Mouse (Mus musculus): ENCODE results near the gene Fubp3. TPM values are rescaled to one million over a fixed set of nuclear protein-coding genes. Genes with fewer than 3 reads are reported as not detected.

The Fubp3 gene
- polyA plus RNA-seq, 1 experiment from 2014 or later, result 86.0 TPM

DNA sequence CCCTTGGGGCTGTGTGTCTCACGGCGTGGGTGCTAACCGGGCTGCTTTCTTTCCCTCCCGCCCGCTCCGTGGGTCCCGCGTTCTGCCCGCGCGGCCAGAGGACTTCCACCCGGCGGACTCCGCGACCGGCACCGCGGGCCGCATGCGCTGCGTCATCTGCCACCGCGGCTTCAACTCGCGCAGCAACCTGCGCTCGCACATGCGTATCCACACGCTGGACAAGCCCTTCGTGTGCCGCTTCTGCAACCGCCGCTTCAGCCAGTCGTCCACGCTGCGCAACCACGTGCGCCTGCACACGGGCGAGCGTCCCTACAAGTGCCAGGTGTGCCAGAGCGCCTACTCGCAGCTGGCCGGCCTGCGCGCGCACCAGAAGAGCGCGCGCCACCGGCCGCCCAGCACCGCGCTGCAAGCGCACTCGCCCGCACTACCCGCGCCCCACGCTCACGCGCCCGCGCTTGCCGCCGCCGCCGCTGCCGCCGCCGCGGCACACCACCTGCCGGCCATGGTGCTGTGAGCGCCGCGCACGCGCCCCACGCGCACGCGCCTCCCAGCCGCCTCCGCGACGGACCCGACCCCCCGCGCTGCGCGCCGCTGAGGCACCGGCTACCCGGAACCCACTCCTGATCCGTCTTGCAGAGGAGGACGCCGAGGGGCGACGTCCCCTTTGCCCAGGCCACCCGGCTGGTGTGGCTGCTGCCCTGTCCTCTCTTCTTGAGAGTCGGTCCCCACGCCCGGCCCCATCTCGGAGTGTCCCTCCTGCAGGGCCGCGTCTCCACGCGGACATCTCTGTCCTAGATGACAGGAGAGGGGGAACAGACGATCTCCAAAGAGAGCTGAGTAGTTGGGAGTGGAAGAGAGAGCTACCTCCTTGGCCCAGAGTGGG, 81.8 kb downstream of the Fubp3 start:
- Histone ChIP-seq H3K9me3 (replicated peaks) (no peaks in the 10 kb centered on the region), H3K27me3 (peaks cover 97% of the 10 kb centered on the region), H3K27ac (no peak overlapping the region), H3K4me3 (peak overlapping the region; percentile 56), H3K9ac (peak overlapping the region; percentile 55), H3K4me2 (replicated peaks) (peak overlapping the region; percentile 96), H3K4me1 (peaks cover 11% of the 10 kb centered on the region), H3K36me3 (no peaks in the 10 kb centered on the region)
- 1% methylated on average over 77 of the region's 109 CpGs for WGBS
- peak; percentile 63 for ATAC-seq (ENCODE audit: low FRiP score)

DNA sequence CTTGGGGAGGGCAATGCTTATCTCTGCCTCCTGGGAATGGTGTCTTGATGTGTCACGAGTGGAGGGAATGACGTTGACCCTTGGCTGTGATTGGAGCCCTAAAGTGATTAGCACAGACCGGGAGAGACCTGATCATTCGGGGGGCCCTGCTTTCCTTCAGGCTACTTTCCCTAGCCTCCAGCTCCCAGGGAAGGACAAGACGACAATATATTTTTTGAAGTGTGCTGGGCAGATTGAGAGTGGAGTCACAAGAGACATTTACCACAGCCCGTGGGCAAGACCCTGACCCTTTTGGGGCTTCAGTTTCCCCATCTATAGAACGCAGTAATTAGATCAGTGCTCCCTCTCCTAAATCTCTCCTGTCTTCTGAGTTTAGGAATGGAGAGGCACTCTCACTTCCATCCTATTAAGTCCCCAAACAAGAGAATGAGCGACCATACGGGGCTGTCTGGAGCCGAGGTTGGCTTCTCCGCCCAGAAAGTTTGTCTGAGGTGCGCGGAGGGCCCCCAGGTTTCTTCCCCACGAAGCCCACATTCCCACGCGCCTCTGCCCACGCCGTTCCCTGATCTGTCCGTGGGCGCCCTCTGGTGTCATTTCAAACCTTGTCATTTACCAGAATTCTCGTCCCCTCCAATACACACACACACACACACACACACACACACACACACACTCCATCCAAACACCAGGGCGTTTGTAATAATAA, 82.6 kb downstream of the Fubp3 start:
- Histone ChIP-seq H3K27me3 (peaks cover 97% of the 10 kb centered on the region), H3K36me3 (no peaks in the 10 kb centered on the region), H3K4me3 (peak overlapping the region; percentile 56), H3K9me3 (replicated peaks) (no peaks in the 10 kb centered on the region), H3K27ac (no peak overlapping the region), H3K4me1 (peaks cover 11% of the 10 kb centered on the region), H3K9ac (peak overlapping the region; percentile 55; the same call in 1 of the 2 replicates), H3K4me2 (replicated peaks) (peak overlapping the region; percentile 96)
- 0 out of 2 replicates have a peak, but pooled peaks have one; percentile 8 for ATAC-seq (ENCODE audit: low FRiP score)
- 11% methylated on average over 22 of the region's 22 CpGs for WGBS

DNA sequence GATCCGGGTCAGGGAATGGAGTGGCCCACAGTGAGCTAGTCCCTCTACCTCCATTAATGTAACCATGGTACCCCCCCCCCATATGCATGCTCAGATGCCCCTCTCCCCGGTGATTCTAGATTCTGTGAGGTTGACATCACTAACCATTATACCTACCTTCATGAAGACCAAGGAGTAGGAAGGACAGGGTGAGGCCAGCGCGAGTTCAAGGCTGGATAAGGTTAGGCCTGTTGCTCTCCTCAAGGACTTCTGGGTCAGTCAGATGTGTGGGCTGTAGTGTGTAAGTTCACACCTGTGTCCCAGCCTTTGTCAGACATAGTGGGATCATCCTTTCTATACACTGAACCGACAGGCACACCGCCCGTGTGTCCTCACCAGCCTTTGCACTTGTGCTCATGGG, 83.9 kb downstream of the Fubp3 start:
- no peak for ATAC-seq (ENCODE audit: low FRiP score)
- Histone ChIP-seq H3K4me3 (no peak overlapping the region), H3K4me1 (peaks cover 11% of the 10 kb centered on the region), H3K9me3 (replicated peaks) (no peaks in the 10 kb centered on the region), H3K9ac (no peak overlapping the region), H3K36me3 (no peaks in the 10 kb centered on the region), H3K27me3 (peaks cover 93% of the 10 kb centered on the region), H3K4me2 (replicated peaks) (no peak overlapping the region), H3K27ac (no peak overlapping the region)
- WGBS, result 88% methylated on average over 7 of the region's 7 CpGs

DNA sequence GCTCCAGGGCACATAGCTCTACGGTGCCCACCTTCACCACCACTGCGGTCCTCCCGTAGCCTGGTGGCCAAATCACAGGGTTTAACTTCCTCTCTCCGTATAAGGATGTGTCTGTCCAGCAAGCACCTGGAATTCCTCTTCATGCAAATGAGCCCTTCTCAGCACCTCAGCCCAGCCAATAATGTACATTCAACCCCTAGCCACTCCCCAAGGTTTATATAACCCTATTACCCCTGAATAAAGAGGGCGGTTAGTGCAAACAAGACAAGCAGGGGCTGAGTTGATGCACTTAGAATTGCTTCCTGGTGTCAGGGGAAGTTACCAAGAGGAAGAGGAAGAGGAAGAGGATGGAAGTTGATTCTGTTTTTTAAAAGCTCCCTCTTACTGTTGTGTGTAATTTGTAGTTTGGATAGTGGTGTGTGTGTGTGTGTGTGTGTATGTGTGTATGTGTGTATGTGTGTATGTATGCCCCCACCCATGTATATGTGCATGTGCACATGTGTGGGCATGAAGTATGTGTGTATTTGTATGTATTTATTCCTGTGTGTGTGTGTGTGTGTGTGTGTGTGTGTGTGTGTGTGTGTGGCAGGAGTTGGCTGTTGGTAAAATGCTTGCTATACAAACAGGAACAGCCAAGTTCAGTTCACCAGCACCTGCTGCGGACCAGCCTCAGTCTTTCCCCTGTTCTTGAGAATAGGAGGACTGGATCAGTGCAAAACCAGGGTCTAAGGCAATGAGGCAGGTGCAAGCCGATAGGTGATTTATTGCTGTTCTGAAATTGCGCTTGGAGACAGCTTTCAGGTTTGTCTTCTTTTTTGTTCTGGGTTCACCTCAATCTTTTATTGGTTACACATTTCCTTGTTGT, 90.7 kb downstream of the Fubp3 start:
- H3K4me2 ChIP-seq (replicated peaks), result no peak overlapping the region
- H3K36me3 ChIP-seq, result no peaks in the 10 kb centered on the region
- no peaks in the 10 kb centered on the region for H3K9me3 ChIP-seq (replicated peaks)
- no peaks in the 10 kb centered on the region for H3K4me1 ChIP-seq
- H3K27ac ChIP-seq, result no peak overlapping the region
- no peak overlapping the region for H3K9ac ChIP-seq
- ATAC-seq (ENCODE audit: low FRiP score), result no peak
- H3K27me3 ChIP-seq, result peaks cover 81% of the 10 kb centered on the region
- 75% methylated on average over 8 of the region's 8 CpGs for WGBS
- no peak overlapping the region for H3K4me3 ChIP-seq

DNA sequence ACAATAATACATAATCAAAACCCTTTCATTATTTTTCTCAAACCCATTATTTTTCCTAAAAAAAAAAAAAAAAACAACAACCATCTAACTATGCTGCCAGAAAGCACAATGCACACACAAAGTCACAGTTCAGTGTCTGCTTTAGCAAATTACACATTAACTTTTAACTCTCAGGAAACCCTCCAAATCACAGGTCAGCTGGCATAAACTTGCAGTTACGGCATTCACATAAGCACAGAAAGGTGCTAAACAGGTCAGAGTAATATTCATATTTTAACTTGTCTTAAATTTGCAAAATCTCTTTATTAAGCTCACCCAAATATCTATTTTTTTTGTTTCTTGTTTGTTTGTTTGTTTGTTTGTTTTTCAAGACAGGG, 91.3 kb downstream of the Fubp3 start:
- no peak overlapping the region for H3K4me3 ChIP-seq
- H3K9ac ChIP-seq, result no peak overlapping the region
- ATAC-seq (ENCODE audit: low FRiP score), result no peak
- H3K27me3 ChIP-seq, result peaks cover 74% of the 10 kb centered on the region
- no peaks in the 10 kb centered on the region for H3K9me3 ChIP-seq (replicated peaks)
- H3K4me2 ChIP-seq (replicated peaks), result no peak overlapping the region
- H3K36me3 ChIP-seq, result no peaks in the 10 kb centered on the region
- WGBS, result 93% methylated on average over 1 of the region's 1 CpGs
- no peaks in the 10 kb centered on the region for H3K4me1 ChIP-seq
- no peak overlapping the region for H3K27ac ChIP-seq

Small RNA genes lying within 50 kb of the gene (microRNA-seq; reads per million reads assigned to microRNA genes)
- gene Mir6998, result 1.6 reads per million

Other genes starting within 250 kb of the Fubp3 start
- gene Ass1, start 102.4 kb upstream of the Fubp3 start, polyA plus RNA-seq (2016; fragmentation: Nextera tagmentation; extraction: Ambion mirVana), result 7.2 and 7.7 TPM in 2 replicates
- gene Prdm12, start 67.4 kb downstream of the Fubp3 start, polyA plus RNA-seq (2016; fragmentation: Nextera tagmentation; extraction: Ambion mirVana), result 6.7 and 10.4 TPM in 2 replicates
- 46.4 and 49.4 TPM in 2 replicates for gene Exosc2, start 98.1 kb downstream of the Fubp3 start, polyA plus RNA-seq (2016; fragmentation: Nextera tagmentation; extraction: Ambion mirVana)
- gene Abl1, start 115.7 kb downstream of the Fubp3 start, polyA plus RNA-seq (2016; fragmentation: Nextera tagmentation; extraction: Ambion mirVana), result 44.7 and 47.2 TPM in 2 replicates
- gene Qrfp, start 237.9 kb downstream of the Fubp3 start, polyA plus RNA-seq (2016; fragmentation: Nextera tagmentation; extraction: Ambion mirVana), result 0.10 and 0.18 TPM in 2 replicates